Mouse (Mus musculus): ENCODE data around the gene Jph4. TPM values are rescaled to one million over a fixed set of nuclear protein-coding genes. Genes with fewer than 3 reads are reported as not detected.

The Jph4 gene
- total and polyA plus RNA-seq, 3 experiments, result not detected

- Histone ChIP-seq H3K36me3 (ENCODE audit: control insufficient read depth in 1 of 2, insufficient read depth in 2 of 2, low read length in 2 of 2) (peaks cover 0 to 5% of the 10 kb centered on the region in 2 experiments; a peak in 2 of 4 replicates), H3K9me3 (replicated peaks; ENCODE audit: insufficient read depth, low read length) (no peaks in the 10 kb centered on the region), H3K4me1 (ENCODE audit: control insufficient read depth in 1 of 2, insufficient read depth in 2 of 2, low read length in 2 of 2) (peaks cover 6 to 10% of the 10 kb centered on the region in 2 experiments), H3K27me3 (ENCODE audit: control insufficient read depth in 1 of 2, insufficient read depth in 2 of 2, low read length in 2 of 2) (peaks cover 2 to 5% of the 10 kb centered on the region in 2 experiments; a peak in 3 of 4 replicates), H3K27ac (ENCODE audit: control insufficient read depth, low read depth, low read length) (no peak overlapping the region), H3K79me2 (ENCODE audit: control insufficient read depth, insufficient read depth, low read length, poor library complexity) (peaks cover 2% of the 10 kb centered on the region; the same call in 1 of the 2 replicates), H3K9ac (ENCODE audit: control insufficient read depth, low read depth, low read length, poor library complexity, severe bottlenecking) (no peak overlapping the region), H3K4me3 (ENCODE audit: control insufficient read depth in 1 of 2, insufficient read depth in 1 of 2, low read depth in 2 of 2, low read length in 2 of 2) (no peak overlapping the region)
- no peak for DNase-seq (ENCODE audit: low read depth, low spot score)
- TF ChIP-seq POLR2AphosphoS5 (IDR thresholded peaks at IDR 0.05; ENCODE audit: borderline replicate concordance, low read depth, low read length) (no peak), MYB (IDR thresholded peaks at IDR 0.05; ENCODE audit: low read depth, low read length) (no peak), CTCF (IDR thresholded peaks at IDR 0.05 in 2 of 3, conservative IDR thresholded peaks at IDR 0.05 in 1 of 3; ENCODE audit: control insufficient read depth in 1 of 3, insufficient read depth in 1 of 3, low read depth in 2 of 3, low read length in 3 of 3, poor library complexity in 1 of 3, severe bottlenecking in 1 of 3) (no peak), RCOR1 (IDR thresholded peaks at IDR 0.05; ENCODE audit: low read depth, low read length) (no peak), NELFE (IDR thresholded peaks at IDR 0.05; ENCODE audit: low read depth, low read length) (no peak), CHD1 (IDR thresholded peaks at IDR 0.05; ENCODE audit: low read depth, low read length) (no peak), HCFC1 (IDR thresholded peaks at IDR 0.05; ENCODE audit: low read depth, low read length) (no peak), ZNF384 (IDR thresholded peaks at IDR 0.05; ENCODE audit: low read depth, low read length) (no peak), E2F4 (IDR thresholded peaks at IDR 0.05; ENCODE audit: borderline replicate concordance, low read depth, low read length) (no peak), CHD2 (IDR thresholded peaks at IDR 0.05; ENCODE audit: low read length) (no peak), SMC3 (IDR thresholded peaks at IDR 0.05; ENCODE audit: low read depth, low read length) (no peak)
These were observed 7.5 kb downstream of the Jph4 start for GRCm38 (mm10) chr14:55109048-55109873.

GRCm38 (mm10) chr14:55108202-55108870 lies 8.4 kb downstream of the Jph4 start:
- peaks cover 2 to 5% of the 10 kb centered on the region in 2 experiments; a peak in 3 of 4 replicates for H3K27me3 ChIP-seq (ENCODE audit: control insufficient read depth in 1 of 2, insufficient read depth in 2 of 2, low read length in 2 of 2)
- no peak overlapping the region for H3K9ac ChIP-seq (ENCODE audit: control insufficient read depth, low read depth, low read length, poor library complexity, severe bottlenecking)
- H3K36me3 ChIP-seq (ENCODE audit: control insufficient read depth in 1 of 2, insufficient read depth in 2 of 2, low read length in 2 of 2), result peaks cover 0 to 5% of the 10 kb centered on the region in 2 experiments; a peak in 2 of 4 replicates
- H3K4me3 ChIP-seq (ENCODE audit: control insufficient read depth in 1 of 2, insufficient read depth in 1 of 2, low read depth in 2 of 2, low read length in 2 of 2), result no peak overlapping the region
- peaks cover 6 to 10% of the 10 kb centered on the region in 2 experiments for H3K4me1 ChIP-seq (ENCODE audit: control insufficient read depth in 1 of 2, insufficient read depth in 2 of 2, low read length in 2 of 2)
- no peak overlapping the region for H3K27ac ChIP-seq (ENCODE audit: control insufficient read depth, low read depth, low read length)
- TF ChIP-seq TBP (IDR thresholded peaks at IDR 0.05; ENCODE audit: low read depth, low read length) (no peak), CHD1 (IDR thresholded peaks at IDR 0.05; ENCODE audit: low read depth, low read length) (no peak), RCOR1 (IDR thresholded peaks at IDR 0.05; ENCODE audit: low read depth, low read length) (no peak), GABPA (IDR thresholded peaks at IDR 0.05; ENCODE audit: low read depth, low read length) (no peak), HCFC1 (IDR thresholded peaks at IDR 0.05; ENCODE audit: low read depth, low read length) (no peak), MAX (IDR thresholded peaks at IDR 0.05; ENCODE audit: low read length) (no peak), EP300 (IDR thresholded peaks at IDR 0.05; ENCODE audit: low read depth in 1 of 2, low read length in 2 of 2) (no peak)
- H3K9me3 ChIP-seq (replicated peaks; ENCODE audit: insufficient read depth, low read length), result no peaks in the 10 kb centered on the region
- no peak for DNase-seq (ENCODE audit: low read depth, low spot score)
- H3K79me2 ChIP-seq (ENCODE audit: control insufficient read depth, insufficient read depth, low read length, poor library complexity), result peaks cover 2% of the 10 kb centered on the region; the same call in 1 of the 2 replicates

Measured in MEL (cell line).